Mouse (Mus musculus) forebrain, embryonic 15.5 days (tissue): ENCODE data around the gene Ly6g5c. TPM values are rescaled to one million over a fixed set of nuclear protein-coding genes. Genes with fewer than 3 reads are reported as not detected.

Experiments
- ATAC-seq: fragments of 200-750 bp; cut with Nextera tagmentation; replicated peaks from 2 replicates; pipeline ENCODE4 v1.8.0; 2017; ENCODE audit warnings: mild to moderate bottlenecking, moderate TSS enrichment, moderate library complexity
- H3K27ac ChIP-seq: fragments of 300-500 bp; sonication (generic); replicated peaks from 2 replicates; pipeline ENCODE4 v1.5.1; 2015; ENCODE audit warnings: mild to moderate bottlenecking, inconsistent platforms
- H3K27me3 ChIP-seq: fragments of 300-500 bp; sonication (generic); 2 replicates; pipeline ENCODE4 v1.6.1; 2015; ENCODE audit warnings: inconsistent platforms
- H3K36me3 ChIP-seq: fragments of 300-500 bp; sonication (generic); 2 replicates; pipeline ENCODE4 v1.6.1; 2015; ENCODE audit warnings: mild to moderate bottlenecking, inconsistent platforms
- H3K4me1 ChIP-seq: fragments of 300-500 bp; sonication (generic); 2 replicates; pipeline ENCODE4 v1.6.1; 2015; ENCODE audit warnings: inconsistent platforms
- H3K4me2 ChIP-seq: fragments of 300-500 bp; sonication (generic); replicated peaks from 2 replicates; pipeline ENCODE4 v1.6.1; 2015; ENCODE audit warnings: mild to moderate bottlenecking, inconsistent platforms
- H3K4me3 ChIP-seq: fragments of 300-500 bp; sonication (generic); 2 replicates; pipeline ENCODE4 v1.5.1; 2015; ENCODE audit warnings: mild to moderate bottlenecking, inconsistent platforms
- H3K9ac ChIP-seq: fragments of 300-500 bp; sonication (generic); replicated peaks from 2 replicates; pipeline ENCODE4 v1.6.1; 2015; ENCODE audit warnings: mild to moderate bottlenecking, inconsistent platforms
- H3K9me3 ChIP-seq: fragments of 300-500 bp; sonication (generic); 2 replicates; pipeline ENCODE4 v1.6.1; 2016; ENCODE audit warnings: inconsistent platforms
- WGBS: fragments of 180-500 bp; shearing (Covaris S2); methylation state at CpG from one replicate; pipeline ENCODE4 v1.1.7; 2015; ENCODE audit warnings: mixed read lengths; 5-methylcytosine and 5-hydroxymethylcytosine counted together
- polyA plus RNA-seq: library from polyadenylated mRNA; unstranded; fragments of >200 nt; fragmentation: Nextera tagmentation; extraction: Ambion mirVana; gene quantifications from 2 replicates; pipeline ENCODE4 v1.2.1, GENCODE M21; 2015

The Ly6g5c gene
- polyA plus RNA-seq, 1 experiment from 2014 or later = not detected

GRCm38 (mm10) chr17:35155451-35155850, 47.4 kb downstream of the Ly6g5c start:
- H3K27me3 ChIP-seq = no peaks in the 10 kb centered on the region
- WGBS = 92% methylated on average over 12 of the region's 12 CpGs
- no peak overlapping the region for H3K27ac ChIP-seq
- H3K9ac ChIP-seq = no peak overlapping the region
- peaks cover 98% of the 10 kb centered on the region for H3K36me3 ChIP-seq
- no peak overlapping the region for H3K4me3 ChIP-seq
- H3K4me2 ChIP-seq = no peak overlapping the region
- no peak for ATAC-seq
- H3K4me1 ChIP-seq = no peaks in the 10 kb centered on the region
- H3K9me3 ChIP-seq = no peaks in the 10 kb centered on the region

GRCm38 (mm10) chr17:35156461-35157200, 48.6 kb downstream of the Ly6g5c start:
- 90% methylated on average over 33 of the region's 33 CpGs for WGBS
- no peak for ATAC-seq
- Histone ChIP-seq H3K27me3 (no peaks in the 10 kb centered on the region), H3K9ac (no peak overlapping the region), H3K4me1 (peaks cover 8% of the 10 kb centered on the region), H3K9me3 (no peaks in the 10 kb centered on the region), H3K36me3 (peaks cover 100% of the 10 kb centered on the region), H3K4me2 (no peak overlapping the region), H3K4me3 (no peak overlapping the region), H3K27ac (no peak overlapping the region)

- Histone ChIP-seq H3K27ac (no peak overlapping the region), H3K27me3 (no peaks in the 10 kb centered on the region), H3K4me2 (no peak overlapping the region), H3K36me3 (peaks cover 98% of the 10 kb centered on the region), H3K9ac (no peak overlapping the region), H3K9me3 (no peaks in the 10 kb centered on the region), H3K4me1 (peaks cover 14% of the 10 kb centered on the region), H3K4me3 (no peak overlapping the region)
- WGBS = 93% methylated on average over 8 of the region's 8 CpGs
- no peak for ATAC-seq
Measured at GRCm38 (mm10) chr17:35157254-35157653, 49.2 kb downstream of the Ly6g5c start.

DNA sequence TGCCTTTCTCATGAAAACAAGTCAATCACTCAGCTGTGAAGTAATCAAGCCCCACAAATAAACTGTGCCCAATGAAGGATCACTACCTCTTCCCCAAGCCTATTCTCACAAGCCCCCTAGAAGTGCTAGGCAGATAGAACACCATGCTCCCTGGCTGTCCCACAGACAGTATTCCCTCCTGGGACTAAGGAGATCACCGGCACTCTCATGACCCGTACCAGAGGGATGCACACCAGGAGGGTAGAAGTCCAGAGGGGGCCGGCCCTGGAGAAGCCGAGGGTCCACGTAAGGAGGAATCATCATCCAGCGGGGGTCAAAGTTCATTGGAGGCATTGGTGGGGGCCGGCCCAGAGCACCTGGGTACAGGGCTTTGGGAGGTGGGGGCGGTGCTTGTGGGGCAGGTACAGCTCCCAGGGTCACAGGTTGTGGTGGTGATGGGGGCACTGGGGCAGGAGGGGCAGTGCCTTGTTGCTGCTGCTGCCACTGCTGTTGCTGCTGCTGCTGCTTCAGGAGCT, 49.6 kb downstream of the Ly6g5c start:
- ATAC-seq = no peak
- 95% methylated on average over 8 of the region's 8 CpGs for WGBS
- Histone ChIP-seq H3K27me3 (no peaks in the 10 kb centered on the region), H3K36me3 (peaks cover 93% of the 10 kb centered on the region), H3K4me2 (no peak overlapping the region), H3K27ac (no peak overlapping the region), H3K4me1 (peaks cover 18% of the 10 kb centered on the region), H3K9ac (no peak overlapping the region), H3K9me3 (no peaks in the 10 kb centered on the region), H3K4me3 (no peak overlapping the region)

GRCm38 (mm10) chr17:35158850-35159593, 50.9 kb downstream of the Ly6g5c start:
- Histone ChIP-seq H3K4me2 (no peak overlapping the region), H3K36me3 (peaks cover 80% of the 10 kb centered on the region), H3K9ac (no peak overlapping the region), H3K4me1 (peaks cover 27% of the 10 kb centered on the region), H3K27ac (no peak overlapping the region), H3K4me3 (no peak overlapping the region), H3K27me3 (no peaks in the 10 kb centered on the region), H3K9me3 (no peaks in the 10 kb centered on the region)
- ATAC-seq = no peak
- WGBS = 93% methylated on average over 16 of the region's 16 CpGs

- H3K36me3 ChIP-seq = peaks cover 74% of the 10 kb centered on the region
- no peaks in the 10 kb centered on the region for H3K9me3 ChIP-seq
- H3K27me3 ChIP-seq = no peaks in the 10 kb centered on the region
- H3K9ac ChIP-seq = no peak overlapping the region
- no peak for ATAC-seq
- 87% methylated on average over 7 of the region's 7 CpGs for WGBS
- H3K4me3 ChIP-seq = no peak overlapping the region
- H3K4me2 ChIP-seq = no peak overlapping the region
- peaks cover 27% of the 10 kb centered on the region for H3K4me1 ChIP-seq
- no peak overlapping the region for H3K27ac ChIP-seq
Measured at GRCm38 (mm10) chr17:35159638-35160037, 51.6 kb downstream of the Ly6g5c start.

- peaks cover 56% of the 10 kb centered on the region for H3K36me3 ChIP-seq
- no peaks in the 10 kb centered on the region for H3K9me3 ChIP-seq
- no peaks in the 10 kb centered on the region for H3K27me3 ChIP-seq
- no peak overlapping the region; the same call in 1 of the 2 replicates for H3K4me3 ChIP-seq
- no peak for ATAC-seq
- H3K4me1 ChIP-seq = peaks cover 36% of the 10 kb centered on the region
- no peak overlapping the region for H3K9ac ChIP-seq
- no peak overlapping the region for H3K27ac ChIP-seq
- no peak overlapping the region for H3K4me2 ChIP-seq
- 86% methylated on average over 11 of the region's 11 CpGs for WGBS
Measured at GRCm38 (mm10) chr17:35161421-35161820, 53.3 kb downstream of the Ly6g5c start.

Other genes starting within 250 kb of the Ly6g5c start
- 1.8 and 2.1 TPM in 2 replicates for gene Cfb, start 245.8 kb upstream of the Ly6g5c start, polyA plus RNA-seq
- 9.5 and 9.9 TPM in 2 replicates for gene Zbtb12, start 228.8 kb upstream of the Ly6g5c start, polyA plus RNA-seq
- gene Gm20547, start 226.2 kb upstream of the Ly6g5c start, polyA plus RNA-seq = 0.17 TPM in 1 of 2 replicates, not detected in the other
- 0.77 and 1.5 TPM in 2 replicates for gene C2, start 210.0 kb upstream of the Ly6g5c start, polyA plus RNA-seq
- gene Ehmt2, start 209.8 kb upstream of the Ly6g5c start, polyA plus RNA-seq = 108 and 111 TPM in 2 replicates
- not detected in 2 replicates for gene Slc44a4, start 193.8 kb upstream of the Ly6g5c start, polyA plus RNA-seq
- 27.9 and 31.0 TPM in 2 replicates for gene Neu1, start 177.0 kb upstream of the Ly6g5c start, polyA plus RNA-seq
- 0.10 and 0.17 TPM in 2 replicates for gene Hspa1b, start 149.0 kb upstream of the Ly6g5c start, polyA plus RNA-seq
- not detected in 2 replicates for gene Gm20481, start 138.4 kb upstream of the Ly6g5c start, polyA plus RNA-seq
- gene Hspa1a, start 136.1 kb upstream of the Ly6g5c start, polyA plus RNA-seq = 3.6 and 3.7 TPM in 2 replicates
- 1.5 TPM in 2 replicates for gene Hspa1l, start 135.6 kb upstream of the Ly6g5c start, polyA plus RNA-seq
- 132 and 149 TPM in 2 replicates for gene Lsm2, start 126.4 kb upstream of the Ly6g5c start, polyA plus RNA-seq
- 82.9 and 88.6 TPM in 2 replicates for gene Vars, start 107.3 kb upstream of the Ly6g5c start, polyA plus RNA-seq
- gene Vwa7, start 91.7 kb upstream of the Ly6g5c start, polyA plus RNA-seq = 0.14 and 0.28 TPM in 2 replicates
- 5.8 and 5.9 TPM in 2 replicates for gene Sapcd1, start 80.3 kb upstream of the Ly6g5c start, polyA plus RNA-seq
- 2.8 and 3.2 TPM in 2 replicates for gene Msh5, start 61.5 kb upstream of the Ly6g5c start, polyA plus RNA-seq
- gene Clic1, start 58.3 kb upstream of the Ly6g5c start, polyA plus RNA-seq = 98.4 and 100 TPM in 2 replicates
- 540 and 556 TPM in 2 replicates for gene Ddah2, start 49.2 kb upstream of the Ly6g5c start, polyA plus RNA-seq
- not detected in 2 replicates for gene Ly6g6c, start 42.9 kb upstream of the Ly6g5c start, polyA plus RNA-seq
- gene Mpig6b, start 42.1 kb upstream of the Ly6g5c start, polyA plus RNA-seq = 0.15 and 0.17 TPM in 2 replicates
- 10.0 and 11.9 TPM in 2 replicates for gene Ly6g6e, start 31.4 kb upstream of the Ly6g5c start, polyA plus RNA-seq
- gene Ly6g6d, start 30.2 kb upstream of the Ly6g5c start, polyA plus RNA-seq = 0.46 and 0.47 TPM in 2 replicates
- gene Ly6g6f, start 22.7 kb upstream of the Ly6g5c start, polyA plus RNA-seq = 0.32 TPM in 1 of 2 replicates, not detected in the other
- gene Abhd16a, start 19.0 kb upstream of the Ly6g5c start, polyA plus RNA-seq = 93.2 and 97.4 TPM in 2 replicates
- gene Ly6g5b, start 7.1 kb downstream of the Ly6g5c start, polyA plus RNA-seq = 1.2 and 1.3 TPM in 2 replicates
- gene Gpank1, start 13.2 kb downstream of the Ly6g5c start, polyA plus RNA-seq = 29.3 and 32.0 TPM in 2 replicates
- gene Csnk2b, start 13.8 kb downstream of the Ly6g5c start, polyA plus RNA-seq = 307 and 309 TPM in 2 replicates
- 8.7 TPM in 2 replicates for gene D17H6S53E, start 18.1 kb downstream of the Ly6g5c start, polyA plus RNA-seq
- gene Apom, start 23.8 kb downstream of the Ly6g5c start, polyA plus RNA-seq = 0.28 and 0.31 TPM in 2 replicates
- gene Bag6, start 26.9 kb downstream of the Ly6g5c start, polyA plus RNA-seq = 92.3 and 93.8 TPM in 2 replicates
- 185 and 208 TPM in 2 replicates for gene Prrc2a, start 56.6 kb downstream of the Ly6g5c start, polyA plus RNA-seq
- 5.7 and 7.8 TPM in 2 replicates for gene Aif1, start 67.8 kb downstream of the Ly6g5c start, polyA plus RNA-seq
- 6.2 and 6.8 TPM in 2 replicates for gene Lst1, start 80.2 kb downstream of the Ly6g5c start, polyA plus RNA-seq
- 0.25 and 0.70 TPM in 2 replicates for gene Ltb, start 86.2 kb downstream of the Ly6g5c start, polyA plus RNA-seq
- not detected in 2 replicates for gene Tnf, start 93.7 kb downstream of the Ly6g5c start, polyA plus RNA-seq
- 0.36 TPM in 1 of 2 replicates, not detected in the other for gene Lta, start 97.1 kb downstream of the Ly6g5c start, polyA plus RNA-seq
- 0.61 and 1.1 TPM in 2 replicates for gene Gm16181, start 112.6 kb downstream of the Ly6g5c start, polyA plus RNA-seq
- gene Atp6v1g2, start 125.4 kb downstream of the Ly6g5c start, polyA plus RNA-seq = 38.2 and 41.5 TPM in 2 replicates
- gene Nfkbil1, start 127.5 kb downstream of the Ly6g5c start, polyA plus RNA-seq = 11.7 and 12.3 TPM in 2 replicates
- gene Ddx39b, start 133.5 kb downstream of the Ly6g5c start, polyA plus RNA-seq = 478 and 488 TPM in 2 replicates
- 48.1 and 50.1 TPM in 2 replicates for gene H2-D1, start 154.5 kb downstream of the Ly6g5c start, polyA plus RNA-seq
- 0.27 and 0.32 TPM in 2 replicates for gene H2-Q1, start 212.1 kb downstream of the Ly6g5c start, polyA plus RNA-seq
- 1.1 and 1.2 TPM in 2 replicates for gene H2-Q2, start 234.0 kb downstream of the Ly6g5c start, polyA plus RNA-seq